Mouse (Mus musculus): ENCODE measurements at regions not wholly inside any gene's neighbourhood (a gene's known extent, or its start where the extent isn't known, plus 50 kb on each side); places are given as distances from the start of the nearest gene placed in this dataset.
A peak's percentile ranks its signal among the peaks of the same experiment; 100 is the strongest.

- TF ChIP-seq ETS1 (conservative IDR thresholded peaks at IDR 0.05; ENCODE audit: low read depth, low read length): no peak
- peak; percentile 35 for TF ChIP-seq SMC3 (IDR thresholded peaks at IDR 0.05; ENCODE audit: low read depth, low read length)
- no peak for TF ChIP-seq TBP (conservative IDR thresholded peaks at IDR 0.05; ENCODE audit: low read depth, low read length)
- no peak for TF ChIP-seq POLR2A (IDR thresholded peaks at IDR 0.05; ENCODE audit: low read depth, low read length)
- TF ChIP-seq UBTF (IDR thresholded peaks at IDR 0.05; ENCODE audit: low read depth, low read length): no peak
- TF ChIP-seq HCFC1 (IDR thresholded peaks at IDR 0.05; ENCODE audit: low read depth, low read length): no peak
- TF ChIP-seq MAZ (IDR thresholded peaks at IDR 0.05; ENCODE audit: low read depth, low read length): no peak
- TF ChIP-seq CHD2 (IDR thresholded peaks at IDR 0.05; ENCODE audit: low read length): no peak
- TF ChIP-seq POLR2AphosphoS2 (IDR thresholded peaks at IDR 0.05; ENCODE audit: low read depth, low read length): no peak
- TF ChIP-seq USF1 (IDR thresholded peaks at IDR 0.05; ENCODE audit: low read depth, low read length): no peak
- no peak for TF ChIP-seq CHD1 (IDR thresholded peaks at IDR 0.05; ENCODE audit: low read depth, low read length)
- TF ChIP-seq ZMIZ1 (IDR thresholded peaks at IDR 0.05; ENCODE audit: low read depth, low read length): no peak
- 0 out of 2 replicates have a peak, but pooled peaks have one; percentile 19 for TF ChIP-seq BHLHE40 (IDR thresholded peaks at IDR 0.05; ENCODE audit: low read depth, low read length)
- TF ChIP-seq CTCF (conservative IDR thresholded peaks at IDR 0.05 in 1 of 2, IDR thresholded peaks at IDR 0.05 in 1 of 2; ENCODE audit: low read depth in 2 of 2, low read length in 2 of 2): peak in 1 of 2 experiments; percentile 44; a peak in 2 of 4 replicates
Observed at GRCm38 (mm10) chr6:117430876-117431781, 262.8 kb downstream of the Cxcl12 start (continued).

- H3K4me1 ChIP-seq (ENCODE audit: control insufficient read depth in 1 of 2, insufficient read depth in 2 of 2): peaks cover under 1 to 4% of the 10 kb centered on the region in 2 experiments; a peak in 1 of 4 replicates
- DNase-seq (ENCODE audit: extremely low read depth): no peak
- H3K9ac ChIP-seq (ENCODE audit: insufficient read depth, low read depth): no peak overlapping the region
- TF ChIP-seq CTCF (conservative IDR thresholded peaks at IDR 0.05 in 1 of 2, IDR thresholded peaks at IDR 0.05 in 1 of 2; ENCODE audit: low read depth in 2 of 2, low read length in 2 of 2) (no peak), NRF1 (IDR thresholded peaks at IDR 0.05; ENCODE audit: low read depth, low read length) (no peak), TCF12 (IDR thresholded peaks at IDR 0.05; ENCODE audit: low read depth, low read length) (no peak), BHLHE40 (IDR thresholded peaks at IDR 0.05; ENCODE audit: low read depth, low read length) (no peak)
- no peaks in the 10 kb centered on the region for H3K36me3 ChIP-seq (replicated peaks in 1 of 2; ENCODE audit: control insufficient read depth in 1 of 2, insufficient read depth in 1 of 2, low read length in 1 of 2)
- H3K4me2 ChIP-seq (ENCODE audit: insufficient read depth, low read depth, poor library complexity, severe bottlenecking): no peak overlapping the region
- peaks cover 3% of the 10 kb centered on the region for H3K9me3 ChIP-seq (replicated peaks; ENCODE audit: low read length)
- H3K4me3 ChIP-seq (replicated peaks in 1 of 3; ENCODE audit: low read depth in 2 of 3, low read length in 2 of 3, poor library complexity in 1 of 3): no peak overlapping the region
- in situ Hi-C loops (cut with MboI; ENCODE audit: low pct_ligation_motif_present, low pct_unique_long_range_greater_than_20kb, low sequenced_read_pairs) (no loop called here), dilution Hi-C loops (cut with MboI; ENCODE audit: extremely low pct_ligation_motif_present, extremely low pct_unique_long_range_greater_than_20kb, low sequenced_read_pairs) (no loop called here)
- H3K27ac ChIP-seq (ENCODE audit: insufficient read depth, low read depth): no peak overlapping the region
- no peaks in the 10 kb centered on the region for H3K79me2 ChIP-seq (replicated peaks; ENCODE audit: control insufficient read depth, extremely low read depth, insufficient read depth, poor library complexity, severe bottlenecking)
- peaks cover 76% of the 10 kb centered on the region for H3K27me3 ChIP-seq (replicated peaks)
Observed at GRCm38 (mm10) chr6:117436851-117437250, 268.5 kb downstream of the Cxcl12 start.
